Mouse (Mus musculus) cerebellum, postnatal 10 days (tissue): ENCODE data around the gene Pgc.

Experiments used
- DNase-seq, 2 experiments: peaks; one replicate each; pipeline ENCODE4 v3.0.0; 2021; ENCODE audit warnings: mixed read lengths in 2 of 2

Gene Pgc

DNA sequence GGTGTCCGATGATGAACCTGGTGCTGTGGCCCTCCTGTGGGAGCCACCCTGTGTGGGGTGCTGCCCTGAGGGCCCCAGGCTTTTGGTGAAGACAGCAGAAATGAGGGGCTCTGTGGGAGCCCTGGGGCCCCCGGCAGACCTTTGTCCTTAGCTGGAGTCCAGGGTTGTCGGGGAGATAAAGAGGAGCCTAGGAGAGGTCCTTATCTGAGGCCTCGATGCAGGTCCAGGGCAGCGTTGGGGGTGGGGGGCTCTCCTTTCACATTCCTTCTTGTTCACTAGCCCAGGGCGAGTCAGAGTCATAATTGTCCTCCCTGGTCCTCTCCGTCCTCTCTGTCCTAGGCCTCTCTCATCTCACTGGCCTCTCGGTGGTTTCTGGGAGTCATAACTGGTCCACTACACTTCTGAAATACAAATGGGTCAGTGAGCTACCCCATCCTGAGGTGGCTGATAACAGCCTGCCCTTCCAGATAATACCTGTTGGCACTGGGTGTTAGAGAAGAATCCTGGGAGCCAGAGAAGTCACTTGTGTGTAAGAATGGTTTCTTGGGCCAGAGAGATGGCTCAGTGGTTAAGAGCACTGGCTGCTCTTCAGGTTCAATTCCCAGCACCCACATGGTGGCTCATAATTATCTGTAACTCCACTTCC lies 26.6 kb downstream of the Pgc start:
- DNase-seq: no peak

DNA sequence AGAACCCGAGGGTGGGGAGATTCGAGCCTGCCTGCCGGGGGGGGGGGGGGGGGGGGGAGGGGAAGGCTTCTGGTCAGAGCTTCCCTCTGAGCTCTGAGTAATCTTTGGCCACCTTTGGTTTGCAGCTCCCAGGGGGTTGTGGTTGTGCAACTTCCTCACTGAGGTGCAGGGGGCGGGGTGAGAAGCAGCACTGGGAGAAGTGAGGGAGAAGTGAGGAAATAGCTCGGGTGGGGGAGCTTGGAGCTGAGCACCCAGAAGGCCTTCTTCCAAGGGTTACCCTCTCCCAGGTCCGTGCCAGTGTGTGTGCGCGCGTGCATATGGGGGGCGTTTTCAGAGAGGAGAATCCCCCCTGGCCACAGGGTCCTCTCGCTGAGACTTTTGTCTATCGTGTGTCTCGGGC lies 27.6 kb downstream of the Pgc start:
- no peak for DNase-seq

DNA sequence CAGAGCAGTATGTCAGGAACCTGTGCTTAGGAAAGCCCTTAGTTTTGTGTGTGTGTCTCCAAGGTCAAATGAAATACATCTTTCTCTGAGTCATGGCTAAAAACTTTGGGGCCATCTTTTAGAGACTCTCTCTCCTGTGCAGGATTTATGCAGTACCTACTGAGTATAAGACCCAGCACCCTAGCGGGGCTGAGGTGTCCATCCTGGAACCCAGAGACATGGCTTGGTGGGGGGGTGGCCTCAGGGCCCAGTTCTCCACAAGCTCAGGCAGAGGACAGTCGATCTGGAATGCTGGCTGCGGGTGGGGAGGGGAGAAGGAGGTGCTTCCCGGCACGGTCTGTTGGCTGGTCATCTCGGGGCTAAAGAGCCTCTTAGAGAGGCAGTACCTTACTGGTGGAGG lies 29.7 kb downstream of the Pgc start:
- no peak for DNase-seq

DNA sequence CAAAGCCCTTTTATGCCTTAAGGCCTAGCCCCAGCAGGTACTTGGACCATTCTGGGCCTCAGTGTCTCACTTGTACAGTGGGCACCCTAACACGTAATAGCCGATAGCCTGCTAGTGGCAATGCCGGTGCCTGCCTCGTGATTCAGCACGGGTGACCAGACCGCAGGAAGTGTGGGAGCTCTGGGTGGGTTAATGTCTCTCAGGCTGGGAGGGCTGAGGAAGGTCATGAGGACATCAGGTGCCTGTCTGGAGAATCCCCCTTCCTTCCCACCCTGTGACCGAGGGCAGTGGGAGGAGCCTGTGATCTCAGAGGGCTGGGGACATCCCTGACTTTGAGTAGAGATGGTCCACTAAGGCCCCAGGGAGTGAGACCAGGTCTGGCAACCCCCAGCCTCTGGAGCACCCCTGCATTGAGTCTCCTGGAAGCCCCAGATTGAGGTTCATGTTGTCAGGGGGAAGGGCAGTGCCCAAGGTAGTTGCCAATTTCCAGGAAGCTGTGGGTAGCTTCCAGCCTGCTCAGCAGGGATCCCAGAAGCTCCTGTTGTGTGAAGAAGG lies 30.5 kb downstream of the Pgc start:
- no peak for DNase-seq

DNA sequence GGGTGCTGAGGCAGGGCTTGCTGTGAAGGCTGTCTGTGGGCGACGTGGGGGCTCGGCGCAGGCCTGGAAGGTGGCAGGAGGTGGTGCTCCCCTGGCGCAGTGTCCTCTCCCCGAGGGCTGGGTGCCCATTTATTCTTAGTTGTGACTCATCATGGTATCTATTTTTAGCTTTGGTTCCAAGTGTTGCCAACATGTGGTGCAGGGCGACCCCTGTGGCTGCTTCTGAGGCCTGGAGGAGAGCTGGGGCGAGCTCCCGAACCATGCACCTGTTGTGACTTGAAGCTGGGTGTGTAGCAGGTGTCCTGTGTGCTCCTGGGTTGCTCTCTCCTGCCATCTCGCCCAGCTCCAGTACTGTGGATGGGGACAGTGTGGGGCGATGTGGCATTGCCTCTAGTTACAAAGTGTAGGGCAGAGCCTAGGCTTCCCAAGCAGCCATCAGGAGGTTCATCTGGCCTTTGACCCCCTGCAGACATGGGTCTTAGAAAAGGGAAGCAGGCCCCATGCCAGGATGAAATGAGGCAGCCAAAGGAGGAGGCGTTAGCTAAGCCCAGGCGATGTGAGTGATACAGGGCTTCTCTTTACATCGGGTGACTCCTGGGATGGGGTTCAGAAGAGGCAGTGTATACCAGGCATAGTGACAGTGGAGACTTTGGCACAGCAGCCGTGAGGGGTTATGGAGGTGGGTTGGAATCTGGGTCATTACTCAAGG lies 33.2 kb downstream of the Pgc start:
- peak; percentile 46 to 48 for DNase-seq

DNA sequence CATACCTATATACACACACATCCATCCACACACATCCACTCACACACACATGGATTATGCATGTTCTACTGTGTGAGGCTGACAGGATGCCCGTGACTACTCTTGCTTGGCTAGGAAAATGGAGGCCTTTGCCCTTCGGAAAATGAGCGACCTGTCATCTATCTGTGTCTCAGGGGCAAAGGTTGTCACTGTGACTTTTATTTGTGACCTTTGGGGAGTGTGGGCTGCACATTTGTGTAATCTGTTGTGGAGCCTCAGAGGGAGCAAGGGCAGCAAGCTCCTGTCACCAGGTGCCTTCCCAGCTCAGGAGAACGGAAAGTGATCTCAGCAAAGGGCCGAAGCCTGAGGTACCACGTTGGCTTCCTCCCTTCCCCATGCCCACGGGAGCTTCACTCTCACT lies 35.4 kb downstream of the Pgc start:
- DNase-seq: no peak

DNA sequence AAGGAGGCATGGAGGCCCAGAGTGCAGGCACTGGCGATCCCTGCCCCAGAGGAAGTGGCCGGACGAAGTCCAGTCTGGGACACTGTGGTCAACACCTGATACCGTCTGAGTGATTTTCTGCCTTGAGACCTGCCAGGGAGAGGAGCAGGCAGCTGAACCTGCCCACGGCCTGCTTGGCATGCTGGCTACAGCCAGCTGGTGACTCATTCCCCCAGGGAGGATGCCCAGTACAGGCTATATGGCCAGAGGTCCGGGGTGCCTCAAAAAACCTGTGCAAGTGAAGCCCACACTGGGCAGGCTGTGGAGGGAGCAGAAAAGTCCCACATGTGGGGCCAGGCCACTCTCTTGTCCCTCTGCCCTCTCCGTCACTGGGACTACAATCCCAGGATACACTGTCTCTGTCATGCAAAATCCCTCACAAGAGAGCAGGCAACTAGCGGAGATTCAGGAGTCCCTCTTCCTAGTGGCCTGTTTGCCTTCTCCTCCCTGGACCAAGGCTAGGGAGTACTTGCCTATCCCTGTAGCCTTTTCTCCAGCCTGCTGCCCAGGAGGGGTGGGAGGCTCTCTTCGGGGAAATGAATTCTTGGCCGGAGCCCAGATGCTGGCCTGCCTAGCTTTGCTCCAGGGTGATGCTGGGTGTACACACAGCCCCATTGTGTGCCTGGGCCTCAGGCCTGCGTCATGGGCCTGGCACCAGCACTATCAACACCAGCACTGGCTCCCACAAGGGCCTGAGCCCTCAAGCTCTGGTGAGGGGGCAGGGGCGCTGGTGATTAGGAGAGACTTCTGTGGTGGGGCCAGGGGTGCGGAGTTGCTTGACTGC lies 36.1 kb downstream of the Pgc start:
- peak; percentile 62 to 77 for DNase-seq

DNA sequence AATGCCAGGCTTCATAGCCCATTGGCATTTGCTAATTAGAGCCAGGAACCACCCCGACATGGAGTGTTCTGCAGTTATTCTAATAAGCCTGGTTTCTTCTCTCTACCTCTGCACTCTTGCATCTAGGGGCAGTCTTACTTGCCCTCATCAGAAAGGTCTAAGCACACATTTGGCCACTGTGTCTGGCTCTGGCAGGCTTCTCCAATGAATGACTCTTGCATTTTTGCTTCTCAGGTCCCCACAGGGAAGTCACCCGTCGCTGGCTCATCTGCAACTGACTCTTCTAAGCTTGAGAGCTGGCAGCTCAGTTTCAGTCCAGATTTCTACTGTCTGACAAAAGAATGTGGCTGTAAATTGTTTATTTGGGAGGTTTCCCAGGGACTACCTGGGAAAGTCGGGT lies 39.3 kb downstream of the Pgc start:
- no peak for DNase-seq

DNA sequence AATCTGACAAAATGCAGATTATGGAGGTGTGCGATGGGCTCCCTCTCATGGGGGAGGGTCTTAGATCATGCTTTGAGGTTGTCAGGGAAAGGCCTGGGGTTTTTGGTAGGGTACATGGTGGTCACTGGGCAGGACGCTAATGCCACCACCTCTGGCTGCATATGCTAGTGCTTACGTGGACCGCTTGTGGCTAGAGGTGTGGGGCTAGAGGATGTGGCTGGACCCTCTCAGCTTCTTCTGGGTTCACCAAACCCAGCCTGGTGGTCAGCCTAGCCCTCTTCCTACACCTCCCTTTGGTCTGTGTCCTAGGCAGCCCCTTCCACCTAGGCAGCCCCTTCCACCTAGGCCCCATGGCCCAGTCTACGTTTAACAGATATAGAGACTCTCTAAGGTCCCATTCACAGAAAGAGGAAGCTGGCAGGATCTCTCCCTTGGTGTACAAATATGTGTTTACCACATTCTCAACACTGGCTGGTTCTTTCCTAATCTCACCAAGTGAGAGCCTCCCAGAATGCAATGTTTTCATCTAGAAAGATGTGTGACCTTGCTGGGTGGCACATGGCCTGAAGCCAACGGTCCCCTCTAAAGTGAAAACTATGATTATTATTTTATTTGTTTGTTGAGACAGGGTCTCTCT lies 39.9 kb downstream of the Pgc start:
- no peak for DNase-seq

DNA sequence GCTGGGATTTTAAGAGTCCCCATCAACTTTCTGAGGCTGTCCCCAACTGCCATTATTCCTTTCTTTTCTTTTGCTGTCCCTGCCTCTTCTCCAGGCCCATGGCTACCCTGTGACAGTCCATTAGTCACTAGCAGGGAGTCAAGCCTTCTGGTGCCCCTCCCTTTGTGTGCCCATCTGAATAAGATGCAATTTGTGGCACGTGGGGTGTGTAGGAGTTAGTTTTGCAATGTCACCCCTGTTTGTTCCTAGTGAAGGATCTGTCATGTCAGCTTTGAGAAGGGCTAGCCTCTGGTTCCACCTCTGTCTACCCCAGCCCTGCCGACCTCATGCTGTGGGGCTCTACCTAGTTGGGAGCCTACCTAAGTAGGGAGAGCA lies 40.4 kb downstream of the Pgc start:
- no peak for DNase-seq

DNA sequence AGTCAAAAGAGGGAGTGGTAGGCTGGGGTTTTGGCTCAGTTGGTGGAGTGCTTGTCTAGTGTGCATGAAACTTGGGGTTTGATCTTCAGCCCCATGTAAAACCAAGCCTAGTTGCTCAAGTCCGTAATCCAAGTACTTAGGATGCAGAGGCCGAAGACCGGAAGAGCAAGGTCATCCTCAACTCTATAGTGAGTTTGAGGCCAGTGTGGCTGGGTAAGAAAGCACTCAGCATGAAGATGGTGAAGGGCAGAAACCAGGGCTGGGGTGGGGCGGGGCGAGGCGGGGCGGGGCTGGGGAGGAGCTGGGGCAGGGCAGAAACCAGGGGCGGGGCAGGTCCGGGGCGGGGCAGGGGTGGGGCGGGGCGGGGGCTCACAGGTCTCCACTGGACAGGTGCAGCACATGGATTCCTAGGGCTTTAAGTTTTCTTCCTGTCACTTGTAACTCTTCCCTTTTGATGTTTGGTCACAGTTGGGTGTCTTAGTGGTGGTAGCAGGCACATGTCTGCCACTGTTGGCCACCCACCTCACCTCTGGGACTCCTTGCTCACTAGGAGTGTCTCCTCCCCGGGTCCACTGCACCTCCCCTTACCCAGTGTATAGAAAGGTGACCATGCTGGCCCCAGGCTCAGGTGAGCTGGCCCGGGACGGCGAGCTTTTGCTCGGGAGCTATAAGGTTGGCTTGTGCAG lies 41.0 kb downstream of the Pgc start:
- DNase-seq: no peak

DNA sequence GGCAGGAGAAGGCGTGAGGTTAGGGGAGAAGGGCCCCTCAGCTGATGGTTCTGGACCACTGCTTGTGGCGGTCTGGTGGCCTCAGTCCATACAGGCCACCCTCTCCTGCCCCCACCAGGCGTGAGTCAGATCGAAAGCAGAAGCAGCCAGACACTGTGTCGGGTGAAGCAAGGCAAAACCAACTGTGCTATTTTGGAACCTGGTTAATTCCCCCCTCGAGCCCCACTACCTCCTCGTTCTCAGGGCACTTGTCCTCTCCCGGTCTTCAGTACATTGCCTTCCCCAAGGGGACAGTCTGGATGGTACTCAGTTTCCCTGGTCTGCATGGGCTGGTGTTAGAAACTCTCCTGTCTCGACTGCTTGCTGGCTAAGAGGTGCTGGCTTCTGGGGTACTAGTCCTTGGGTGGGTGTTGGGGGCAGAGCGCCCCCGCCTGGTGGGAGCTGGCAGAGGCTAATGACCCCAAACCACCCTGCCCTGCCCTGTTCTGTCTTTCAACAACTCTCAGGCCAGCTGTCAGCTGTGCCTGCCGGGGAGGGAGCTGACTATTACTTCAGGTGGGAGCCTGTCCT lies 42.1 kb downstream of the Pgc start:
- DNase-seq: peak in 1 of 2 experiments; percentile 20

DNA sequence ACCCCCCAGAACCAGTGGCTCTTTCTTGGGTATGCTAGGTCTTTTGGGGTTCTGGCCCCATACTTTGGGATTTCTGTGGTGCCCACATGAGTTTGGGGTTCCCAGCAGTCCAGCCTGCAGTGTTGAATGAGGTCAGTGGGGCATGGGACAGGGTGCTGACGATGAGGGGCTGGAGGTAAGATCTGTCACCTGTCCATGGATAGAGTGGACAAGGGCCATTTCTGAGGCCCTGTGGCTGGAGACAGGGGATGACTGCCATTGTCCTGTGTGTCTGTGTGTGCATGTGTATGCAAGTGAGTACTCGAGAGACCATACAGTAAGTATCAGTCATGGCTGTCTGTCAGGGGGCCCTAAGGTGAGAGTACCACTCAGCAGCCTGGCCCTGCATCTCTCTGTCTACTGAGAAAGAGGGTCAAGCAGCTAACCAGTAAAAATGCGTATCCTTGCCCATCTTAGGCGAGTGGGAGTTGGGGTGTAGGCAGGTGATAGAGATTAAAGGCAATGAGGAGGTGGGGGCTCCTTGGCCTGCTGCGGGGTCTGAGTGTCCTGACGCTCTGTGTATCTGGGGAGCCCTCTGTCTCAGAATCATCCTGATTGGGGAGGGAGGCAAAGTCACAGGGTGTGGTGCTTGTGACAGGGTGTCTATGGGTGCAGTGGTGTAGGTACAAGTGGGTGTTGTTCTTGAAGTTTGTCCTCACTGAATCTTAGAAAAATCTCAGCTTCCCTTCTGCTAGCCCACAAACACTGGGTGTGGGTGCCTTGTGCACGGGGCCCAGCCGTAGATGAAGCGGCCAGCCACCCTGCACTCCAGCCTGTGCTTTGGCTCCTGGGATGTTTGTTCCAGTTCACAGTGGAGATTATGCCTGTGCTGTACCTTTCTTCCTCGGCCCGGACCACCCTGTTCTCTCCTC lies 43.0 kb downstream of the Pgc start:
- no peak for DNase-seq

DNA sequence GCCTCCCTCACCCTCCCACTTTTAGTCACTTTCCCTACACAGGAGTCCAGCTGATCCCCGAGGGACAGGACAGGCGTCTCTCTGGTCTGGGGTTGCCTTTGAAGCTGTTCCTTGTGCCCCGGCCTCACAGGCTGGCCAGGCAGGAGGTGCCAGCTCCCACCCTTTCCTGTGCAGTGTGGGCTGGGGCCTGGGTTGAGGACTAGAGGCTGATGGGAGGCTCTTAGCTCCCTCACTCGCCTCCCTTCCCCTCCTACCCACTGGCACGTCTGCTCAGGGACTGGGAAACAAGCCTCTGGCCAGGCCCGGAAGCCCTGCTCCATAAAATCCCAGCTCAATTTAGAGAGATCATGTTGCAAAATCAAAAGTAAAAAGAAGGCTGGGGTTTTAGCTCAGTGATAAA lies 47.0 kb downstream of the Pgc start:
- DNase-seq: no peak

DNA sequence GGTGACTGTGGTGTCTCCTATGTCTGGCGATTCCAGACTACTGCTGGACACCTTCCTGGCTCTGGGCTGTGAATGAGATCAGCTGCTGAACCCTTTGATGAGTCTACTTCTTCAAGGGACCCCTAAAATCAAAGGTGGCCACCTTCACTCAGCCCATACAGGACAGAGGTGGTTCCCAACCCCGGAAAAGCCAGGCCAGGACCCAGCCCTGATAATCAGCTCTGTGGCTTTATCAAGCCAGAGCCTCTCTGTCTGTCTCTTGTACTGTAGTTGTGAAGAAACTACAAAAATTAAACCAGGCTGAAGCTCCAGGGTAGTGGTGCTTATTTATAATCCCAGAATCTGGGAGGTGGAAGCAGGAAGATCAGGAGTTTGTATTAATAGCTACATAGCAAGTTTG lies 50.5 kb downstream of the Pgc start:
- DNase-seq: no peak

DNA sequence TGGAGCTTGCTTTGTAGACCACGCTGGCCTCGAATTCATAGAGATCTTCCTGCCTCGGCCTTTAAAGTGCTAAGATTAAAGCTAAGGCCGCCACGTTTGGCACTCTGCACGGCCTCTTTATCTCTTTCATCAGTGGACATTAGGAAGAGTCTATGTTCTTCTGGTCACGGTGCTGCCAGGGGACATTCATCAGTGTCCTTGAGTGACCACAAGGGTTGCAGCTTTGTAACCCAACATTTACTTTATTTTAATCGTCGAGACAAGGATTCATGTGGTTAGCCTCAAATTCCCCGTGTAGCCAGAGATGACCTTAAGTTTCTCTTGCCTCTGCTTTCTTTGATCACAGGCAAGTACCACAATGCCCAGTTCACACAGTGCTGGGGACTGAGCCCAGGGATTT lies 53.8 kb downstream of the Pgc start:
- no peak for DNase-seq

DNA sequence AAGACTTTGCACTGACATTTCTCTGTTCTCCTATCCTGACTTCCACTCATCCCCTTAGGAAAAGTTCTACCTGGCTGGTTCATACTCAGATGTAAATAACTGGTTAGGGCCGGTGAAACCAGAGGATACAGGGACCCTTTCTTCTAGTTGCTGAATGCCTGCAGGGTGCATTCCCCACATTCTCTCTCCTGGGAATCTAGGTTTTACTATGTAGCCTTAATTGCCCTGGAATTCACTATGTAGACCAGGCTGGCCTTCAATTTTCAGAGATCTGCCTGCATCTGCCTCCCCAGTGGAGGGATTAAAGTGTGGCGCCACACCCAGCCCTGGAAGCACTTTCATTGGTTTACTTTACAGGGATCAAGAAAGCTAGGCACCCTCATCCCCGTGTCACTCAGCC lies 55.8 kb downstream of the Pgc start:
- DNase-seq: no peak

DNA sequence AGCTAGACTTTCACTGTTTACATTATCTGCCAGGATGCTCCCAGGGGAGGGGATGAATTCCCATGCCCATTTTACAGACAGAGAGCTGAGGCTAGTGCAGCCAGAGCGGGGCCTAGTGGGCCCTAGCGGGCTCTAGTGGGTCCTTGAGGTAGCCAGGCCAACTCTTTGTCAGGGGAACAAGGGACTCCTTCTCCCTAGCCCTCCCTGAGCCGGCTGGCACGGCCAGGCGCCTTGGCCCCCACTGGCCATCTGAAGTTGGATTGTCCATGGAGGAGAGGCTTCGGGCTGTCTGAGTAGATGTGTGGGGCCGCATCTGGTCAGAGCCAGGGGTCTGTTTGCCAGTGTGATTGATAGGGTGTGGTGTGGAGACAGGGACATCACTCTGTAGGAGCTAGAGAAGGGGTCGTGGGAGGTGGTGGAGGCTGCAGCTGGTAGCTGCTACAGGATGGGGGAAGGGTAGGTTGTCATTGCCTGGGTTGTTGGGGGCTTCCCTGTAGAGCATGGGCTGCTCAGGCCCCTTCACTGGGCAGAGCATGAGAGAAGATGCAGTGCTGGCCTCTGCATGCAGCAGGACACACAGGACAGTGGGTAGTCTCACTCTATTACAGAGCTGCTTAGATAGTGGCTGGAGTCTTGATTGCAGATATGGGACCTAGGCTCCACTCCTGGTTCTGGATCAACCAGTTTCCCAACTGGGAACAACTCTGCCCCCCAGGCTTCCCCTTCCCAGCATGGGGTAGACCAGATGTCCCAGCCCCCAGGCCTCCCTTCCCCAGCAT lies 57.0 kb downstream of the Pgc start:
- DNase-seq: no peak
